Mouse (Mus musculus) small intestine, adult 2 months (tissue): ENCODE results near the gene Scaf11.

Experiments used
- CTCF ChIP-seq: fragments of 200-500 bp; IDR thresholded peaks from 2 replicates; pipeline ENCODE4 v1.5.1; 2012; ENCODE audit warnings: low read depth, mild to moderate bottlenecking, control low read depth, inconsistent platforms, low read length, moderate library complexity, mixed read lengths; ENCODE audit not compliant: insufficient replicate concordance, insufficient read length; ENCODE audit errors: extremely low read depth
- POLR2A ChIP-seq: fragments of 200-500 bp; IDR thresholded peaks from 2 replicates; pipeline ENCODE4 v1.6.1; 2012; ENCODE audit warnings: low read depth, mild to moderate bottlenecking, control low read depth, inconsistent platforms, low read length, moderate library complexity

- TF ChIP-seq CTCF (no peak), POLR2A (no peak)
Observed at GRCm38 (mm10) chr15:96456651-96457337, 3.8 kb downstream of the Scaf11 start.
